Mouse (Mus musculus) brain, embryonic 14.5 days (tissue): ENCODE measurements at regions not wholly inside any gene's neighbourhood (a gene's known extent, or its start where the extent isn't known, plus 50 kb on each side); places are given as distances from the start of the nearest gene placed in this dataset.

Experiments used
- DNase-seq: peaks from one replicate; pipeline ENCODE4 v3.0.0-alpha.2; 2011; ENCODE audit warnings: low read depth
- CTCF ChIP-seq: fragments of 200-500 bp; IDR thresholded peaks from 2 replicates; pipeline ENCODE4 v1.5.1; 2012; ENCODE audit warnings: inconsistent platforms, mild to moderate bottlenecking, moderate library complexity, borderline replicate concordance; ENCODE audit not compliant: insufficient read depth, insufficient read length; ENCODE audit errors: extremely low read depth
- POLR2A ChIP-seq: fragments of 200-500 bp; IDR thresholded peaks from 2 replicates; pipeline ENCODE4 v1.6.1; 2012; ENCODE audit warnings: mild to moderate bottlenecking, inconsistent platforms, borderline replicate concordance; ENCODE audit not compliant: poor library complexity, insufficient read depth, insufficient read length, severe bottlenecking; ENCODE audit errors: extremely low read depth

DNA sequence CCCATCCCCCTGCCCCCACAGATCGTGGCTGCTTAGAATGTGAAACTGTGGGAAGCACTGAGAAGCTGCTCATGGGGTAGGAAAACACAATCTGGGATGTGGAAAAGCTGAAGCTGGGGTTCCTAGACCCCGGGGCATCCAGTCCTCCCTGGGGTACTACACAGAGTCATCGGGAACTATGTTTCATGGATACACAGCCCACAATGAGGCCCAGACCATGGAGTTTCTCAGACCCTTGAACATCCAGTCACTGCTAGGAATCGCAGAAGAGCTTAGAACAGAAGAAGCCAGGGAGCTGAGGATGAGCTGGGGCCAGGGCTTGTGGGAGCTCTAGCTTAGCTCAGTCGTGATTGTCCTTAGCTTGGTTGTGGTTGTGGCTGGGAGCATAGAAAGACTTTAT, 1541.3 kb upstream of the Pcdh10 start:
- no peak for DNase-seq
- TF ChIP-seq CTCF, result no peak
- TF ChIP-seq POLR2A, result no peak

DNA sequence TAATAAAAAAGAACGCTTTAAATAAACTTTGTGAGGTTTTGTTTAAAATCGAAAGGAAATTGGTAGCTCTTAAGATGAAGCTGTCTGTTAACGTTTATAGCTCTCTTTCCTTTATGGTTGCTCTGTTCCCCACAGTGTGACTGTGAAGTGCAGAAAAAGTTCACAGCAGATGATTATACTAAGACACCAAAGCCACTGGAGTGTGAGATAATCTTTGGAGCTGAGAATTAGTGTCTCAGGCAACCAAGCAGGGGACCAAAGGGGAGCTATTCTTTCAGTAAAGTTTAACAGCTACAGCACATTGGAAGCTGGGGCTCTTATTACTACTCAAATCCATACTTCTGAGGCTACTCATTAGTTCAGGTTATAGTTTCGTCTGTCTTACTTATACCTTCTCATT, 1530.8 kb upstream of the Pcdh10 start:
- TF ChIP-seq CTCF (no peak), POLR2A (no peak)
- DNase-seq, result peak; percentile 47
